Mouse (Mus musculus) kidney, adult 11 months (tissue): ENCODE data around the gene Bcl2a1a.
"Not testable (repeated sequence)": the region's sequence is repeated elsewhere in the genome, so short reads cannot be mapped to it uniquely, and the experiment has no call there.

Source experiments
- DNase-seq: peaks from one replicate; pipeline ENCODE4 v3.0.0; 2022

Bcl2a1a gene

DNA sequence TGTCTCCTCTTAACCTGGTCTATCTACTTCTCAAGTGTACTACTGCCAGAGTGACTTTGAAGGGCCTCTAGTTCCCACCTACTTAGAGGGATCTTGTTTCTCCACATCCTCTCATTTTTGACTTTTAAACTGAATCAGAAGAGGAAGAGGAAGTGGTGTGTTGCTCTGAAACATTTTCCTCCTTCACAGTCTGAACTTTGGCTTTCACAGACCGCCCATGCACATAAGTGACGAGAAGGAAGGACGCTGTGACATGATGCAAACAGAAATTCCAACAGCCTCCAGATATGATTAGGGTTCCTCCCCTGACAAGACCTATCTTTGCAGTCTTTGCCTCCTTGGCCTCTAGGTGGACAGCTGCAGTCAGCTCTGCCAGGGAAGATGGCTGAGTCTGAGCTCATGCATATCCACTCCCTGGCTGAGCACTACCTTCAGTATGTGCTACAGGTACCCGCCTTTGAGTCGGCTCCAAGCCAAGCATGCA, at the start of gene Bcl2a1a:
Gene Bcl2a1a, plus strand, starts transcription at position 231 of the 484 bp plus-strand sequence.
- not testable (repeated sequence) for DNase-seq

DNA sequence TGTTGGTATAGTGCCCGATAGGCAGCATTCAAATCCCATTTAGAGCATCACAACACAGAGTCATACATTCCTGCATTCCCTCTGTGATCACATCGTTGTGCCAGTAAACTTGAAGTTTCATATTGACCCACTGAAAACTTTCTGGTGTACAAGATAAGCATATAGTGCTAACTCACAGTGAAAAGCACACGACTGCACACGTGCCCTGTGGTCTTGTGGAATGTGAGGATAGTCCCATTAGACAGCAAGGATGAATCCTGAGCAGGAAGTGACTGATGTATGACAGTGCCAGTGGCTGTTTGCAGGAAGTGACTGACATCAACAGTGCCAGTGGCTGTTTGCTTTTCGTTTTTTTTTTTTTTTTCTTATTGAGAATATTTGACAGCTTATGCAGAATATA, 40.1 kb upstream of the Bcl2a1a start:
- not testable (repeated sequence) for DNase-seq

DNA sequence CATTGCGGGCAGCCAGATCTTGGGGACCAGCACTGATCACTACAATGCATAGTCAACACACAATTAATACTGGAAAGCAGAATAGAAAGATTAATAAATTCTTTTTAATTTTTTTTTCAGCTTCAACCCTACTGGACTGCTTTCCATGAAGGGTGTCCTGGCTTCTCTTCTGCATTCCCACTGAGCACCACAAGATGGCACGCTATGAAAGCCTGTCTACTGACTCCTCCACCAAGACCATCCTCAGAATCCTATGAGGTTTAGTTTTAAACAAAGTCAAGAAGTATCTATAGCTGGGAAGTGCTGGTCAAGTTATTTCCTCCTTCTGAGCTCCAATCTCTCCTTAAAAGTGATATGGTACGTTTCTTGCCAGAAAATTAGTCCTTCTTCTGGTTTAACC, 18.4 kb upstream of the Bcl2a1a start:
- not testable (repeated sequence) for DNase-seq

DNA sequence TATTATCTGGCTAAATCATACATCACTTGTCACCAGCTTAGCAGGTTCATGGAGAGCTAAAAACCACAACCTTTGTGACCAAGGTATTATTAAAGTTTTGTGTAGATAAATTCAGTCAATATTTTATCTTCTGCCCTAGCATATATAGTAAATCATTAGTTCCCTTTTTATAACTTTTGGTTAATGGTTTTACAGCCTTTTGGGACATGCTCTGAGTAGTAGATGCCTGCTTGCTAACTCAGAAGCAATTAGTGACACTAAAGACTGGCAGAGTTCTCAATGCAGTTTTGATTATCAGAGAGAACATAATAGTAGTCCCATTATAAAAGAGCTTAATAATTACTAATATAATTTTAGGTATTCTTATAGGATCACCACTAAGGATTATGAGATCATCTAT, 5.2 kb upstream of the Bcl2a1a start:
- DNase-seq: not testable (repeated sequence)

DNA sequence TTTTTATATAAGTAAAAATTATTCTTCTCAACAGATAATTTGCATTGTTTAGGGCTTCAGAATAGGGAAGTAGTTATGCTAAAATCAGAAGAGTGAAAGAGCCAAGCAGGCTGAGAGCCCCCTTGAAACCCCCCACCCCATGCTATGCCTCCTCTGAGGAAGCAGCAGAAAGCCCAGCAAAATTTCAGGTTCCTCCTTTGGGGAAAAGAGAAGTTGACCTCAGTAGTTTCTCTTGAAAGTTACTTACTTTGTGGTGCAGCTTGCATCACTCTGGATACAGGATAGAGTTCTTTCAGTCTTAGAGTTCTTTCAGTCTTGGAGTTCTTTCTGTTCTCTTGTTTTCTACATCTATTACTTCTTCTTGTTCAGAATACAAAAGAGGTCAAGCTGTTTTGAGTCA, 3.5 kb upstream of the Bcl2a1a start:
- not testable (repeated sequence) for DNase-seq

DNA sequence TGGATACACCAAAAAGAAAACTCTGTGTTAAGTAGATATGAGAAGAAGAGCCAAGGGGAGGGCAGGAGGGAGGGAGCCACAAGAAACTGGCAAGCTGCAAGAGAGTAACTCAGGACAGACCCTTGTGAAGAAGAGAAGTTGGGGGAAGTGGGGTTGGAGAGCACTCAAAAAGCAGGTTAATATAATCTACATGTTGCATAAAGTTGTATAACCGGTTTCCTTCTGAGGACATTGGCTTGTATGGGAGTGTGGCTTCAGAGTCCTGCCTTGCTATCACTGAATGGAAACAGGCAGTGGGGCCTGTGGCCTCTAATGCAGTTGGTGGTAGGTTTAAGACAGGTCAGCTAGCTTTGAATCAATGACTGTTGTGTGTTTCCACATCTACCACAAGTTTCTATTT, 1.5 kb upstream of the Bcl2a1a start:
- DNase-seq: not testable (repeated sequence)

DNA sequence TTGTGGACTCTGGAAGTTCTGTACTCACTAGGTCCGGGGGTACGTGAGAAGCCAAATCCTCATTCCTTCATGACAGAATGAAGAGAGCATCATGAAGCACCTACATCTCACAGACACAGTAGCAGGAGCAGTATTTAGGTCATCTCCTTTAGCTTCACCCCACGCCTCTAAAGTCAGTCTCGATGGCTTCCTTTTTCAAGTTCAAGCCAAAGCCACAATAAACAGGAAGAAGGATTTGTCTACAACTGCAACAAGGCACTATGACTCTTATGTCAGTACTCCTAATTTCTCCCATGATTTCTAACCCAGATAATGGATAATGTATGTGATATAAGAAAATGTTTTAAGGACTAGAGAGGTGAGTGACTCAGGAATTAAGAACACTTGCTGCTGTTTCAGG, 665 bp upstream of the Bcl2a1a start:
- not testable (repeated sequence) for DNase-seq

DNA sequence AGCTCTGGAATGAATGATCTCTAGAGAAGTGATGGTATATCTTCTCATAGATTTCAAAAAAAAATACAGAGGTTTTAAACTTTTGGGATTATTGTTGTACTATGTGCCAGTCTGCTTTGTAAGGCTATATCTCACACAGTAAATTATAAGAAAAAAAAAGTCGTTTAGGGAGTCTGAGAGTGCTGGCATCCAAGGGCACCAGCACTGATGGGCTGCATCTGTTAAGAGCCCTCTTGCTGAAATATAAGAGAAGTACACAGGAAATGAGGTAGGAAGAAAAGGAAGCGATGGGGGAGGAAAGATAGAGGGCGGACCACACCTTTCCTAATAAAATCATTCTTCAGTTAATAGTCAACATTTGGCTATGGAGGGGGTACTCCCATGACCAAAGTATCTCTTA, 2.2 kb downstream of the Bcl2a1a start:
- no peak for DNase-seq

DNA sequence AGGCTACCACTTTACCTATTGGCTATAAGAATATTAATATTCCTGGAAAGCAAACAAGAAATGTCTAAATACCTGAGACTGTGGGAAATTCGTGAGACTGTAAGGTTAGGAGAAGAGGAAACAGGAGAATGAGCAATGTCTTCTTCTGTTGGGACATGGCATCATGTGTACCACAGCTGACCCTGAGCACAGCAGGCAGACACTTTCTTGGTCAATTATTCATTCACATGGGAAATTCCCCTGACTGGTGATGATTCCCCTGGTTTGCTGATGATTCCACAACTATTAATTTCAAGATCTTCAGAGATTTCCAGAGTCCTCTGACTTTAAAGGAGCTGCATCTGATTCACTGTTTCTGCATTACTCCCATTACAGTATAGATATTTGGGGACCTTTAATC, 3.3 kb downstream of the Bcl2a1a start:
- DNase-seq: not testable (repeated sequence)

DNA sequence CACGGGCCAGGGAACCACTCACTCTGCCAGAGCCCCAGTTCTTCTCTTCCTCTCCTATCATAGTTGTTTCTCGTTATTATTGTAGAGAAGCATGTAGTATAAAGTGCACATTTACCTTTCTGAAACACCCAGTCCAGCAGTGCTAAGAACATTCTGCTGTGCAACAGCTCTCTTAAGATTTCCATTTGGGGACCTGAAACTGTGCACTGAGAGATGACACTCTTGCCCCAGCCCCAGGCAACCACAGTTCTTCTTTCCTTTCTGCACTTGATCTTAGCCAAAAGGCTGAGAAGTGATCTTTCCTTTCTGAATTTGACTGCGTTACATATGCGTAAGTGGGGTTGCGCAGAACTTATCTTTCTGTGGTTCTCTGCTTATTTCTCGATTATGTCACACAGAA, 9.8 kb downstream of the Bcl2a1a start:
- DNase-seq: not testable (repeated sequence)

DNA sequence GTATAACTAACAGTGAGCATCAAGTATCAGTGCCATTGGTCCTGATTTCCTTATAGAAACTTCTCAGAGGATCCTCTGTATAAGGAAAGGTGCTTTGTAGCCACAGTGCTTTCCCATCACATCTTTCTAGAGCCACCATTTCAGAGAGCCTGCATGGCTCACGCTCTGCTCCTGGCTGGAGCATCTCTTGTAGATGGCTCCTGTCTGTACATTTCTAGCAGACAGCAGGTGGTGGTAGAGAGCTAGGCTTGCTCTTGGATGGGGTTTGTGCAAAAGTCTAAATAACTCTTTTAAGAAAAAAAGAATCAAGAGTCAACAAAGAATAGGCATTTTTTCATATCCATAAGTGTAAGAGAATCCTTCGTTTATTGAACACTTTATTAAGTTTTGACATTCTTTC, 12.8 kb downstream of the Bcl2a1a start:
- DNase-seq: not testable (repeated sequence)

DNA sequence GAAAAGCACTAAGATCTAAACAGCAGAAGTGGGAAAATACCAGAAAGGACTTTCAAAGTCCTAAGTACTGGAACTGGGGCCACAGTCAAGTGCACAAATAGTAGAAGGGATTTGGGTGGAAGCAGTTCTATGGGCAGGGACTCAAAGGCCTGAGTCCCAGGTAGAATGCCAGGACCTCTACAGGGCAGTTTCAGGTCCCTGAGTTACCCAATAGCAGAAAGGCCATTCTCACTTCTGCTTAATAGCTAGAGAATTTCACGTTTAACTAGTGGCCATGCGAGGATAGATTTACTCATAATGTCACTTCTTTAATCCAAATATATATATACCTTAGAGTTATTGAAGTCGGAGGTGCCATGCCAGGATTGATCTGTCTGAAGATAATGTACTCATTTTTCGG, 20.2 kb downstream of the Bcl2a1a start:
- not testable (repeated sequence) for DNase-seq

DNA sequence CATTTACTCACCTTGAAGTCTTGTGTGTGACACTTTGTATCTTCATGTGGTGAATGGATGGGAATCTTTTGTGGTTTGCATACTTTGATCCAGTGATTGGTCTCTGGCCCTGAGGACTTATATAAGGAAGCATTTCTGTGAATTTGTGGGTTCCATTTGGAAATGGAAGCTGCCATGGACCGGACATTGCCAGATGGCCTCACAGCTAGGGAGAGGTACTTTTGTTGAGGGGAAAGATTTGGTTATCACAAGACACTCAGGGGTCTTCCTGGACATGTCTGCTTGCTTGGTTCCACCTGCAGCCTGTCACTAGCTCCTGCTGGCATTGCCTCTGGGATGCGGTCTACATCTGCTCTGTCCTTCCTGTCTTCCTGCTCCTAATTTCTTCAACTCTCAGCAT, 23.1 kb downstream of the Bcl2a1a start:
- not testable (repeated sequence) for DNase-seq

DNA sequence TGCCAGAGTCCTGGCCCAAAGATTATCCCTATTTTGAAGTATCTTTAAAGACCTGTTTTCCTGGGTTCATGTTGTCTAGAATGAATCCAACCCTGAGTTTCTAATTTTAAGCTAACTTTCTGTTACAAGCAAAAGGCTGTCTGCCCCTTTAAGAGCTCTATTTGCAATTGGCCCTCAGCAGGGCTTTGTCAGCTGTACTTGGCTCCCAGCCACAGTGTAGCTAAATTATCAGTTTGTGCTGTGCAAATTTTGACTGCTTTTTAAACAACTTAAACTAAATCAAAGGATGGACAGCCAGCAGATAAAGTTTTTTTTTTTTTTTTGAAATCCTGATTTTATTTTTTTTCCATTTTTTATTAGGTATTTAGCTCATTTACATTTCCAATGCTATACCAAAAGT, 44.8 kb downstream of the Bcl2a1a start:
- DNase-seq: not testable (repeated sequence)
